ENCODE assay signal across 13 mouse cellular contexts in genomic region chr2:94043662-94044061, GRCm38 (mm10). TPM values are rescaled to one million over a fixed set of nuclear protein-coding genes. Genes with fewer than 3 reads are reported as not detected.
DNase-seq lines count a peak whose midpoint lies in the region; ATAC-seq and TF ChIP-seq lines count a peak whose summit lies in the region.
"Had no signal": no experiment of that assay in that cellular context is flagged by ENCODE, and none has a peak within 500 bp of the region (broad histone marks: within the 10 kb centered on the region; RNA-seq: fewer than 3 reads in every experiment).

No protein-coding gene starts in this region.

- peak; percentile 79 for ATAC-seq in hindbrain, embryonic 16.5 days
- ATAC-seq in neural tube, embryonic 15.5 days (ENCODE audit: low FRiP score): peak; percentile 58

- H3K4me3 ChIP-seq in liver, adult 2 months (ENCODE audit: insufficient read depth, low read depth, low read length): no peak overlapping the region
- no peak overlapping the region for H3K4me3 ChIP-seq in hindbrain, embryonic 16.5 days (ENCODE audit: low read length)
- H3K4me3 ChIP-seq in neural tube, embryonic 15.5 days (replicated peaks): no peak overlapping the region
- no peak overlapping the region for H3K4me3 ChIP-seq in kidney, adult 2 months (ENCODE audit: insufficient read depth, low read depth, low read length)
- H3K4me3 ChIP-seq: embryonic facial prominence, embryonic 15.5 days; heart, adult 2 months; limb, embryonic 13.5 days had no signal

- H3K27me3 ChIP-seq in liver, adult 2 months (ENCODE audit: control insufficient read depth, insufficient read depth, low read length): no peaks in the 10 kb centered on the region
- H3K27me3 ChIP-seq in hindbrain, embryonic 16.5 days (replicated peaks; ENCODE audit: control insufficient read depth, insufficient read depth, low read length): no peaks in the 10 kb centered on the region
- no peaks in the 10 kb centered on the region for H3K27me3 ChIP-seq in neural tube, embryonic 15.5 days (replicated peaks)
- no peaks in the 10 kb centered on the region for H3K27me3 ChIP-seq in kidney, adult 2 months (replicated peaks; ENCODE audit: control insufficient read depth, insufficient read depth, low read length)
- H3K27me3 ChIP-seq: embryonic facial prominence, embryonic 15.5 days; limb, embryonic 13.5 days had no signal

- WGBS in liver, adult 2 months: 57% methylated on average over 5 of the region's 5 CpGs
- 29% methylated on average over 5 of the region's 5 CpGs for WGBS in hindbrain, embryonic 16.5 days
- WGBS in neural tube, embryonic 15.5 days: 29% methylated on average over 5 of the region's 5 CpGs
- WGBS in kidney, adult 2 months: 54% methylated on average over 5 of the region's 5 CpGs

- H3K36me3 ChIP-seq in liver, adult 2 months (ENCODE audit: control insufficient read depth, insufficient read depth, low read length): peaks cover 7% of the 10 kb centered on the region
- H3K36me3 ChIP-seq in hindbrain, embryonic 16.5 days (ENCODE audit: control insufficient read depth, insufficient read depth, low read length): no peaks in the 10 kb centered on the region
- no peaks in the 10 kb centered on the region for H3K36me3 ChIP-seq in neural tube, embryonic 15.5 days
- no peaks in the 10 kb centered on the region for H3K36me3 ChIP-seq in kidney, adult 2 months (ENCODE audit: control insufficient read depth, insufficient read depth, low read length)

- no peaks in the 10 kb centered on the region for H3K9me3 ChIP-seq in hindbrain, embryonic 16.5 days (ENCODE audit: control insufficient read depth, low read length)
- no peaks in the 10 kb centered on the region for H3K9me3 ChIP-seq in neural tube, embryonic 15.5 days (replicated peaks)
- H3K9me3 ChIP-seq: embryonic facial prominence, embryonic 15.5 days; limb, embryonic 13.5 days had no signal

- 0 out of 2 replicates have a peak, but pooled peaks cover 2% of the 10 kb centered on the region for H3K79me2 ChIP-seq in liver, adult 2 months (ENCODE audit: control insufficient read depth, insufficient read depth, low read length)

- TF ChIP-seq POLR2A in liver, adult 2 months (IDR thresholded peaks at IDR 0.05; ENCODE audit: extremely low read depth, insufficient read depth, low read length): no peak
- no peak for TF ChIP-seq POLR2A in kidney, adult 2 months (IDR thresholded peaks at IDR 0.05; ENCODE audit: low read depth, low read length)

- H3K4me1 ChIP-seq in liver, adult 2 months (ENCODE audit: control insufficient read depth, insufficient read depth, low read length): peaks cover 43% of the 10 kb centered on the region
- H3K4me1 ChIP-seq in hindbrain, embryonic 16.5 days (ENCODE audit: control insufficient read depth, insufficient read depth, low read depth, low read length): peaks cover 18% of the 10 kb centered on the region
- peaks cover 26% of the 10 kb centered on the region for H3K4me1 ChIP-seq in neural tube, embryonic 15.5 days
- H3K4me1 ChIP-seq in kidney, adult 2 months (ENCODE audit: control insufficient read depth, insufficient read depth, low read length): no peaks in the 10 kb centered on the region; the same call in 1 of the 2 replicates

- H3K27ac ChIP-seq in liver, adult 2 months (replicated peaks; ENCODE audit: insufficient read depth, low read depth, low read length): peak overlapping the region; percentile 67; the same call in 1 of the 2 replicates
- 0 out of 2 replicates have a peak overlapping the region, but pooled peaks have one; percentile 20 for H3K27ac ChIP-seq in hindbrain, embryonic 16.5 days (ENCODE audit: low read depth, low read length)
- no peak overlapping the region; the same call in 1 of the 2 replicates for H3K27ac ChIP-seq in neural tube, embryonic 15.5 days (replicated peaks)
- H3K27ac ChIP-seq in kidney, adult 2 months (ENCODE audit: insufficient read depth, low read depth, low read length): no peak overlapping the region
- H3K27ac ChIP-seq: embryonic facial prominence, embryonic 15.5 days; heart, adult 2 months; limb, embryonic 13.5 days had no signal

- no peak for TF ChIP-seq CTCF in liver, adult 2 months (IDR thresholded peaks at IDR 0.05; ENCODE audit: low read depth, low read length)
- TF ChIP-seq CTCF in kidney, adult 2 months (conservative IDR thresholded peaks at IDR 0.05; ENCODE audit: insufficient read depth, insufficient read length, low read depth, low read length): no peak

- H3K4me2 ChIP-seq in hindbrain, embryonic 16.5 days (ENCODE audit: low read length): peak overlapping the region; percentile 23; the same call in 1 of the 2 replicates
- no peak overlapping the region for H3K4me2 ChIP-seq in neural tube, embryonic 15.5 days
- H3K4me2 ChIP-seq: embryonic facial prominence, embryonic 15.5 days; limb, embryonic 13.5 days had no signal

- DNase-seq in liver, adult 2 months (ENCODE audit: extremely low read depth, low read depth, low spot score): peak; percentile 44
- DNase-seq in liver: no peak
- peak; percentile 31 for DNase-seq in embryo, embryonic 11 days
- DNase-seq in cerebellum, adult 9-10 months: no peak
- no peak for DNase-seq in ovary, adult 18-20 months (ENCODE audit: low spot score)
- no peak for DNase-seq in kidney, adult 2 months
- DNase-seq: adrenal gland, adult 8-10 months; heart, adult 2 months; kidney, adult 11 months had no signal

- H3K9ac ChIP-seq in liver, adult 2 months (ENCODE audit: low read depth, low read length): no peak overlapping the region
- H3K9ac ChIP-seq in hindbrain, embryonic 16.5 days (ENCODE audit: low read depth, low read length): no peak overlapping the region
- H3K9ac ChIP-seq in neural tube, embryonic 15.5 days (replicated peaks): no peak overlapping the region
- H3K9ac ChIP-seq: embryonic facial prominence, embryonic 15.5 days; limb, embryonic 13.5 days had no signal

RNA-seq across cellular contexts. Expression of gene Alkbh3, which starts 33.1 kb away (rescaled TPM):
- 24.9 and 27.9 TPM in 2 replicates for total RNA-seq in liver, adult 2 months (2014; rRNA removed)
- 33.0 and 33.6 TPM in 2 replicates for polyA plus RNA-seq in liver, adult 2 months (2012; rRNA removed)
- 43.6 and 44.7 TPM in 2 replicates for polyA plus RNA-seq in hindbrain, embryonic 16.5 days (2015; fragmentation: Nextera tagmentation; extraction: Ambion mirVana)
- 44.4 and 47.2 TPM in 2 replicates for polyA plus RNA-seq in neural tube, embryonic 15.5 days (2015; fragmentation: Nextera tagmentation; extraction: Ambion mirVana)
- 59.8 and 62.3 TPM in 2 replicates for polyA plus RNA-seq in kidney, adult 2 months (2012; rRNA removed)

RNA-seq across cellular contexts. Expression of gene Gm27027, which starts 47.5 kb away (rescaled TPM):
- total RNA-seq in liver, adult 2 months (2014; rRNA removed): not detected in 2 replicates
- not detected in 2 replicates for polyA plus RNA-seq in liver, adult 2 months (2012; rRNA removed)
- polyA plus RNA-seq in hindbrain, embryonic 16.5 days (2015; fragmentation: Nextera tagmentation; extraction: Ambion mirVana): not detected in 2 replicates
- not detected in 2 replicates for polyA plus RNA-seq in neural tube, embryonic 15.5 days (2015; fragmentation: Nextera tagmentation; extraction: Ambion mirVana)
- polyA plus RNA-seq in kidney, adult 2 months (2012; rRNA removed): not detected in 2 replicates
- total RNA-seq: heart, adult 2 months had no signal
- polyA plus RNA-seq: embryonic facial prominence, embryonic 15.5 days; heart, adult 2 months; limb, embryonic 13.5 days had no signal

Comparison
In these comparisons a context has a peak if more than half of its experiments do, and no peak if none do; other contexts are left out.
1. DNase-seq: peak in liver, adult 2 months (single experiment) and embryo, embryonic 11 days (single experiment); none in liver (single experiment), cerebellum, adult 9-10 months (single experiment), ovary, adult 18-20 months (single experiment) and kidney, adult 2 months (single experiment).
2. H3K27ac ChIP-seq: peak in liver, adult 2 months (single experiment) and hindbrain, embryonic 16.5 days (single experiment); none in neural tube, embryonic 15.5 days (single experiment) and kidney, adult 2 months (single experiment).